Mouse (Mus musculus) ES-E14 (cell line): ENCODE results near the gene Poll.

Experiments used
- CHD2 ChIP-seq: IDR thresholded peaks from 2 replicates; pipeline ENCODE4 v1.6.1; 2014; ENCODE audit warnings: mild to moderate bottlenecking, low read depth, low read length, inconsistent platforms
- HCFC1 ChIP-seq: IDR thresholded peaks from 2 replicates; pipeline ENCODE4 v1.6.1; 2012; ENCODE audit warnings: low read length, inconsistent platforms, borderline replicate concordance; ENCODE audit not compliant: insufficient read depth
- MAFK ChIP-seq: IDR thresholded peaks from 2 replicates; pipeline ENCODE4 v1.6.1; 2014; ENCODE audit warnings: mild to moderate bottlenecking, low read depth, low read length, inconsistent platforms; ENCODE audit not compliant: insufficient read depth
- ZC3H11A ChIP-seq: IDR thresholded peaks from 2 replicates; pipeline ENCODE4 v1.6.1; 2012; ENCODE audit warnings: low read depth, mild to moderate bottlenecking, inconsistent platforms, low read length, borderline replicate concordance
- ZNF384 ChIP-seq: IDR thresholded peaks from 2 replicates; pipeline ENCODE4 v1.6.1; 2012; ENCODE audit warnings: low read depth, low read length, inconsistent platforms

- no peak for TF ChIP-seq HCFC1
- no peak for TF ChIP-seq ZC3H11A
- no peak for TF ChIP-seq MAFK
- TF ChIP-seq CHD2 = no peak
- no peak for TF ChIP-seq ZNF384
Observed at GRCm38 (mm10) chr19:45577141-45577750, 16.9 kb upstream of the Poll start.
